23 mouse cellular contexts compared by ENCODE assay signal in the genomic region with DNA sequence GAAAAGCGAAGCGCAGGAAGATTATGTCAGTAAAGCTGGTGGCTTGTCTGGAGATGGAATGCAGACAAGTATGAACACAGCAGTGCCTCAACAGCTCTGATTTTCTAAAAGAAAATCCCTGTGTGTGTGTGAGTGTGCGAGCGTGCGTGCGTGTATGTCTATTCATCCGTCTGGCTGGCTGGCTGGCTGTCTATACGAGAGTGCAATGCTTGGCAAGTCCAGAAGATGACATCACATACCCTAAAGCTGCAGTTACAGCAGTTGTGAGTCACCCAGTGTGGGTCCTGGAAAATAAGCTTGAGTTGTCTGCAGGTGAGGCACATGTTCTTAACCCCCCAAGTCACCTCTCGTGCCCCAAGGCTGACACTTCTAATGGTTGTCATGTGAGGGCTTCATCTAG. TPM values are rescaled to one million over a fixed set of nuclear protein-coding genes. Genes with fewer than 3 reads are reported as not detected.
DNase-seq lines count a peak whose midpoint lies in the region; ATAC-seq lines count a peak whose summit lies in the region.
"Had no signal": no experiment of that assay in that cellular context is flagged by ENCODE, and none has a peak within 500 bp of the region (broad histone marks: within the 10 kb centered on the region; RNA-seq: fewer than 3 reads in every experiment).

No protein-coding gene starts in this region.

- peak; percentile 38 for DNase-seq in forebrain, embryonic 14.5 days (ENCODE audit: low spot score)
- DNase-seq in forebrain, embryonic 10.5 days (ENCODE audit: extremely low spot score, low spot score): no peak
- no peak for DNase-seq in heart, adult 11 months
- DNase-seq in kidney, adult 11 months: no peak
- no peak for DNase-seq in spleen, postnatal 4 days (ENCODE audit: low spot score in 2 of 2)
- DNase-seq: cerebellum, adult 8-10 months; gastrocnemius, adult 2 months; heart, postnatal 14 days; kidney, postnatal 4 days; layer of hippocampus, adult 9-11 months; liver, postnatal 0 days; midbrain, embryonic 14.5 days; right cerebral cortex, postnatal 25 days had no signal

- no peaks in the 10 kb centered on the region for H3K4me1 ChIP-seq in forebrain, embryonic 14.5 days (ENCODE audit: control insufficient read depth, insufficient read depth, low read length)
- peaks cover 13% of the 10 kb centered on the region; the same call in 1 of the 2 replicates for H3K4me1 ChIP-seq in forebrain, embryonic 10.5 days
- no peaks in the 10 kb centered on the region for H3K4me1 ChIP-seq in neural tube, embryonic 14.5 days (ENCODE audit: control insufficient read depth, insufficient read depth, low read length)
- no peaks in the 10 kb centered on the region for H3K4me1 ChIP-seq in neural tube, embryonic 15.5 days
- peaks cover 34% of the 10 kb centered on the region for H3K4me1 ChIP-seq in limb, embryonic 12.5 days (replicated peaks)
- H3K4me1 ChIP-seq: hindbrain, embryonic 15.5 days; kidney, embryonic 15.5 days; neural tube, embryonic 13.5 days had no signal

- ATAC-seq in forebrain, embryonic 14.5 days: peak; percentile 61
- peak; percentile 21; the same call in 1 of the 2 replicates for ATAC-seq in neural tube, embryonic 14.5 days (ENCODE audit: low read depth)
- no peak for ATAC-seq in neural tube, embryonic 15.5 days (ENCODE audit: low FRiP score)
- ATAC-seq in limb, embryonic 12.5 days (ENCODE audit: insufficient number of reproducible peaks, insufficient read depth, low FRiP score, low TSS enrichment, low read depth): no peak
- ATAC-seq: intestine, embryonic 16.5 days; liver, postnatal 0 days had no signal

- peaks cover 14% of the 10 kb centered on the region; the same call in 1 of the 2 replicates for H3K36me3 ChIP-seq in forebrain, embryonic 14.5 days (ENCODE audit: control insufficient read depth, insufficient read depth, low read length)
- H3K36me3 ChIP-seq in forebrain, embryonic 10.5 days (replicated peaks): peaks cover 49% of the 10 kb centered on the region
- H3K36me3 ChIP-seq in neural tube, embryonic 14.5 days (ENCODE audit: control insufficient read depth, insufficient read depth, low read length): no peaks in the 10 kb centered on the region
- peaks cover 3% of the 10 kb centered on the region; the same call in 1 of the 2 replicates for H3K36me3 ChIP-seq in neural tube, embryonic 15.5 days
- peaks cover 41% of the 10 kb centered on the region for H3K36me3 ChIP-seq in limb, embryonic 12.5 days
- H3K36me3 ChIP-seq: hindbrain, embryonic 15.5 days had no signal

- H3K27ac ChIP-seq in forebrain, embryonic 14.5 days (ENCODE audit: low read depth, low read length): no peak overlapping the region
- no peak overlapping the region for H3K27ac ChIP-seq in forebrain, embryonic 10.5 days
- no peak overlapping the region for H3K27ac ChIP-seq in neural tube, embryonic 14.5 days (ENCODE audit: low read depth, low read length)
- H3K27ac ChIP-seq in neural tube, embryonic 15.5 days (replicated peaks): no peak overlapping the region
- H3K27ac ChIP-seq in limb, embryonic 12.5 days: peak overlapping the region; percentile 29; the same call in 1 of the 2 replicates
- H3K27ac ChIP-seq: embryonic facial prominence, embryonic 12.5 days; gastrocnemius, adult 2 months; hindbrain, embryonic 15.5 days; kidney, embryonic 15.5 days; neural tube, embryonic 13.5 days had no signal

- H3K9me3 ChIP-seq in forebrain, embryonic 14.5 days (replicated peaks; ENCODE audit: control insufficient read depth, low read length): no peaks in the 10 kb centered on the region
- no peaks in the 10 kb centered on the region for H3K9me3 ChIP-seq in forebrain, embryonic 10.5 days
- H3K9me3 ChIP-seq in neural tube, embryonic 14.5 days (ENCODE audit: control insufficient read depth, low read length): no peaks in the 10 kb centered on the region
- H3K9me3 ChIP-seq in neural tube, embryonic 15.5 days (replicated peaks): no peaks in the 10 kb centered on the region
- H3K9me3 ChIP-seq in limb, embryonic 12.5 days: no peaks in the 10 kb centered on the region
- H3K9me3 ChIP-seq: embryonic facial prominence, embryonic 12.5 days; hindbrain, embryonic 15.5 days; kidney, embryonic 15.5 days; megakaryocyte, embryonic 14.5 days; neural tube, embryonic 13.5 days had no signal

- no peak overlapping the region for H3K9ac ChIP-seq in forebrain, embryonic 14.5 days (ENCODE audit: low read length)
- H3K9ac ChIP-seq in neural tube, embryonic 14.5 days (replicated peaks; ENCODE audit: low read depth, low read length): no peak overlapping the region
- no peak overlapping the region for H3K9ac ChIP-seq in neural tube, embryonic 15.5 days (replicated peaks)
- H3K9ac ChIP-seq in limb, embryonic 12.5 days (replicated peaks): no peak overlapping the region
- H3K9ac ChIP-seq: embryonic facial prominence, embryonic 12.5 days; hindbrain, embryonic 15.5 days; kidney, embryonic 15.5 days; liver, postnatal 0 days; neural tube, embryonic 13.5 days had no signal

- H3K27me3 ChIP-seq in forebrain, embryonic 14.5 days (replicated peaks; ENCODE audit: control insufficient read depth, insufficient read depth, low read length): no peaks in the 10 kb centered on the region
- H3K27me3 ChIP-seq in forebrain, embryonic 10.5 days (ENCODE audit: poor library complexity, severe bottlenecking): no peaks in the 10 kb centered on the region
- no peaks in the 10 kb centered on the region for H3K27me3 ChIP-seq in neural tube, embryonic 14.5 days (ENCODE audit: control insufficient read depth, insufficient read depth, low read length)
- H3K27me3 ChIP-seq in neural tube, embryonic 15.5 days (replicated peaks): no peaks in the 10 kb centered on the region
- 0 out of 2 replicates have a peak, but pooled peaks cover 3% of the 10 kb centered on the region for H3K27me3 ChIP-seq in limb, embryonic 12.5 days
- H3K27me3 ChIP-seq: embryonic facial prominence, embryonic 12.5 days; hindbrain, embryonic 15.5 days; kidney, embryonic 15.5 days; neural tube, embryonic 13.5 days had no signal

- no peak overlapping the region for H3K4me3 ChIP-seq in forebrain, embryonic 14.5 days (ENCODE audit: low read depth, low read length)
- H3K4me3 ChIP-seq in forebrain, embryonic 10.5 days: no peak overlapping the region
- no peak overlapping the region for H3K4me3 ChIP-seq in neural tube, embryonic 14.5 days (ENCODE audit: low read depth, low read length)
- no peak overlapping the region for H3K4me3 ChIP-seq in neural tube, embryonic 15.5 days (replicated peaks)
- no peak overlapping the region for H3K4me3 ChIP-seq in limb, embryonic 12.5 days (replicated peaks)
- H3K4me3 ChIP-seq: embryonic facial prominence, embryonic 12.5 days; gastrocnemius, adult 2 months; hindbrain, embryonic 15.5 days; kidney, embryonic 15.5 days; megakaryocyte, embryonic 14.5 days; neural tube, embryonic 13.5 days had no signal

- H3K4me2 ChIP-seq in forebrain, embryonic 14.5 days (ENCODE audit: low read length): no peak overlapping the region
- H3K4me2 ChIP-seq in neural tube, embryonic 14.5 days (ENCODE audit: low read depth, low read length): no peak overlapping the region
- H3K4me2 ChIP-seq in neural tube, embryonic 15.5 days: no peak overlapping the region
- H3K4me2 ChIP-seq in limb, embryonic 12.5 days: no peak overlapping the region
- H3K4me2 ChIP-seq: embryonic facial prominence, embryonic 12.5 days; heart, embryonic 11.5 days; hindbrain, embryonic 15.5 days; kidney, embryonic 15.5 days; neural tube, embryonic 13.5 days had no signal

- WGBS in forebrain, embryonic 14.5 days: 65% methylated on average over 9 of the region's 9 CpGs
- 87% methylated on average over 9 of the region's 9 CpGs for WGBS in forebrain, embryonic 10.5 days
- 84% methylated on average over 9 of the region's 9 CpGs for WGBS in neural tube, embryonic 14.5 days
- 83% methylated on average over 9 of the region's 9 CpGs for WGBS in neural tube, embryonic 15.5 days
- 83% methylated on average over 9 of the region's 9 CpGs for WGBS in limb, embryonic 12.5 days

RNA-seq across cellular contexts. Expression of a gene that starts 9.3 kb away (rescaled TPM):
- 27.2 and 33.6 TPM in 2 replicates for polyA plus RNA-seq in forebrain, embryonic 14.5 days (2014; fragmentation: Nextera tagmentation; extraction: Ambion mirVana)
- 121 and 132 TPM in 2 replicates for polyA plus RNA-seq in forebrain, embryonic 10.5 days (2016; fragmentation: Nextera tagmentation; extraction: Ambion mirVana)
- polyA plus RNA-seq in neural tube, embryonic 14.5 days (2014; fragmentation: Nextera tagmentation; extraction: Ambion mirVana): 63.4 and 67.1 TPM in 2 replicates
- polyA plus RNA-seq in neural tube, embryonic 15.5 days (2015; fragmentation: Nextera tagmentation; extraction: Ambion mirVana): 70.1 and 71.1 TPM in 2 replicates
- 307 and 308 TPM in 2 replicates for polyA plus RNA-seq in limb, embryonic 12.5 days (2016; fragmentation: Nextera tagmentation; extraction: Ambion mirVana)

Comparison
In these comparisons a context has a peak if more than half of its experiments do, and no peak if none do; other contexts are left out.
1. ATAC-seq: peak in forebrain, embryonic 14.5 days (single experiment) and neural tube, embryonic 14.5 days (single experiment); none in neural tube, embryonic 15.5 days (single experiment) and limb, embryonic 12.5 days (single experiment).